Mouse (Mus musculus): ENCODE measurements around the gene Prl4a1.
"Not testable (repeated sequence)": the region's sequence is repeated elsewhere in the genome, so short reads cannot be mapped to it uniquely, and the experiment has no call there.

Gene Prl4a1

GRCm38 (mm10) chr13:28015912-28016311 lies at the start of gene Prl4a1:
Gene Prl4a1, plus strand, starts transcription at chr13:28016212.
- DNase-seq = no peak

- no peak for DNase-seq
Measured at GRCm38 (mm10) chr13:27972931-27973330, 43.1 kb upstream of the Prl4a1 start.

GRCm38 (mm10) chr13:27974281-27974680 lies 41.7 kb upstream of the Prl4a1 start:
- DNase-seq = not testable (repeated sequence)

- no peak for DNase-seq
Measured at GRCm38 (mm10) chr13:27977646-27978045, 38.4 kb upstream of the Prl4a1 start.

- DNase-seq = not testable (repeated sequence)
Measured at GRCm38 (mm10) chr13:27996557-27996956, 19.5 kb upstream of the Prl4a1 start.

GRCm38 (mm10) chr13:28029330-28029729 lies 13.3 kb downstream of the Prl4a1 start:
- DNase-seq = no peak

GRCm38 (mm10) chr13:28069315-28069714 lies 53.3 kb downstream of the Prl4a1 start:
- DNase-seq = no peak
